Comparison of ENCODE assay signal across 8 mouse cellular contexts in genomic region chr17:21384057-21384411, GRCm38 (mm10). TPM values are rescaled to one million over a fixed set of nuclear protein-coding genes. Genes with fewer than 3 reads are reported as not detected.
DNase-seq lines count a peak whose midpoint lies in the region; ATAC-seq and TF ChIP-seq lines count a peak whose summit lies in the region.

No protein-coding gene starts in this region.

- no peaks in the 10 kb centered on the region for H3K27me3 ChIP-seq in kidney, postnatal 0 days (ENCODE audit: insufficient read depth, low read length)
- no peaks in the 10 kb centered on the region for H3K27me3 ChIP-seq in hindbrain, embryonic 14.5 days (ENCODE audit: control insufficient read depth, insufficient read depth, low read length)

- no peak for TF ChIP-seq CTCF in kidney, postnatal 0 days (IDR thresholded peaks at IDR 0.05; ENCODE audit: low read depth)
- no peak for TF ChIP-seq CTCF in brain, embryonic 14.5 days (IDR thresholded peaks at IDR 0.05; ENCODE audit: borderline replicate concordance, extremely low read depth, insufficient read depth, insufficient read length)

- 0 out of 2 replicates have a peak overlapping the region, but pooled peaks have one; percentile 50 for H3K27ac ChIP-seq in kidney, postnatal 0 days
- H3K27ac ChIP-seq in hindbrain, embryonic 14.5 days, result no peak overlapping the region

- H3K9me3 ChIP-seq in kidney, postnatal 0 days (replicated peaks; ENCODE audit: low read length), result no peaks in the 10 kb centered on the region
- no peaks in the 10 kb centered on the region for H3K9me3 ChIP-seq in hindbrain, embryonic 14.5 days (ENCODE audit: control insufficient read depth, low read length)

- H3K36me3 ChIP-seq in kidney, postnatal 0 days (ENCODE audit: insufficient read depth, low read length), result no peaks in the 10 kb centered on the region
- H3K36me3 ChIP-seq in hindbrain, embryonic 14.5 days (replicated peaks; ENCODE audit: control insufficient read depth, insufficient read depth), result no peaks in the 10 kb centered on the region

- DNase-seq in kidney, postnatal 0 days (ENCODE audit: low spot score), result peak; percentile 41
- no peak for DNase-seq in kidney, postnatal 4 days
- DNase-seq in brain, embryonic 14.5 days (ENCODE audit: low read depth), result peak; percentile 0
- DNase-seq in hindbrain, embryonic 14.5 days (ENCODE audit: low spot score), result no peak
- no peak for DNase-seq in cerebellum, adult 11-12 months
- DNase-seq in T-cell, adult 2 months (ENCODE audit: low spot score), result no peak
- DNase-seq in gastrocnemius, postnatal 4 days (ENCODE audit: low spot score in 2 of 2), result no peak

- ATAC-seq in kidney, postnatal 0 days (replicated peaks; ENCODE audit: low FRiP score, low read depth), result no peak; the same call in 1 of the 2 replicates
- ATAC-seq in hindbrain, embryonic 14.5 days (ENCODE audit: low FRiP score), result no peak
- peak; percentile 45 for ATAC-seq in megakaryocyte, adult 5-6 weeks (ENCODE audit: poor library complexity, severe bottlenecking)

- peak overlapping the region; percentile 41 for H3K4me3 ChIP-seq in kidney, postnatal 0 days (replicated peaks; ENCODE audit: low read depth, low read length)
- peak overlapping the region; percentile 47 for H3K4me3 ChIP-seq in hindbrain, embryonic 14.5 days (replicated peaks; ENCODE audit: low read length)

- peak overlapping the region; percentile 60 for H3K9ac ChIP-seq in kidney, postnatal 0 days (ENCODE audit: low read depth, low read length)
- H3K9ac ChIP-seq in hindbrain, embryonic 14.5 days, result peak overlapping the region; percentile 46; the same call in 1 of the 2 replicates

- no peak for TF ChIP-seq POLR2A in brain, embryonic 14.5 days (IDR thresholded peaks at IDR 0.05; ENCODE audit: borderline replicate concordance, extremely low read depth, insufficient read depth, insufficient read length, poor library complexity, severe bottlenecking)

- peak overlapping the region; percentile 88 for H3K4me2 ChIP-seq in kidney, postnatal 0 days (ENCODE audit: low read length)
- peak overlapping the region; percentile 76 for H3K4me2 ChIP-seq in hindbrain, embryonic 14.5 days (replicated peaks)

- WGBS in kidney, postnatal 0 days, result 17% methylated on average over 8 of the region's 8 CpGs
- WGBS in hindbrain, embryonic 14.5 days, result 17% methylated on average over 8 of the region's 8 CpGs

- peaks cover 5% of the 10 kb centered on the region for H3K4me1 ChIP-seq in kidney, postnatal 0 days (replicated peaks; ENCODE audit: insufficient read depth, low read length)
- H3K4me1 ChIP-seq in hindbrain, embryonic 14.5 days (replicated peaks; ENCODE audit: control insufficient read depth, insufficient read depth, low read length), result no peaks in the 10 kb centered on the region

RNA-seq across cellular contexts. Expression of gene Zfp677, which starts 0.5 kb away (rescaled TPM):
- 3.5 and 4.2 TPM in 2 replicates for polyA plus RNA-seq in kidney, postnatal 0 days (2015; fragmentation: Nextera tagmentation; extraction: Ambion mirVana)
- 2.3 and 2.4 TPM in 2 replicates for polyA plus RNA-seq in brain, embryonic 14.5 days (2012; rRNA removed)
- polyA plus RNA-seq in hindbrain, embryonic 14.5 days (2014; fragmentation: Nextera tagmentation; extraction: Ambion mirVana), result 6.8 and 7.0 TPM in 2 replicates
- 9.8 and 11.1 TPM in 2 replicates for total RNA-seq in megakaryocyte, adult 5-6 weeks (2015)
- 9.4 and 11.1 TPM in 2 replicates for total RNA-seq in megakaryocyte, adult 5-6 weeks (2017)
- 1 to 10 TPM in 1 of 2 experiments, under 1 TPM in 1; 0.88 to 1.1 TPM for total RNA-seq in gastrocnemius, postnatal 4 days (2021)

RNA-seq across cellular contexts. Expression of gene Zfp54, which starts 39.0 kb away (rescaled TPM):
- 6.6 and 6.8 TPM in 2 replicates for polyA plus RNA-seq in kidney, postnatal 0 days (2015; fragmentation: Nextera tagmentation; extraction: Ambion mirVana)
- polyA plus RNA-seq in brain, embryonic 14.5 days (2012; rRNA removed), result 2.3 TPM in 2 replicates
- 5.6 and 6.3 TPM in 2 replicates for polyA plus RNA-seq in hindbrain, embryonic 14.5 days (2014; fragmentation: Nextera tagmentation; extraction: Ambion mirVana)
- 4.1 and 7.1 TPM in 2 replicates for total RNA-seq in megakaryocyte, adult 5-6 weeks (2015)
- total RNA-seq in megakaryocyte, adult 5-6 weeks (2017), result 10.1 and 10.4 TPM in 2 replicates
- total RNA-seq in gastrocnemius, postnatal 4 days (2021), result 1 to 10 TPM in 1 of 2 experiments, under 1 TPM in 1; 0.91 to 1.1 TPM

Comparison
In these comparisons a context has a peak if more than half of its experiments do, and no peak if none do; other contexts are left out.
1. DNase-seq: peak in kidney, postnatal 0 days (single experiment) and brain, embryonic 14.5 days (single experiment); none in kidney, postnatal 4 days (0 of 2), hindbrain, embryonic 14.5 days (single experiment), cerebellum, adult 11-12 months (single experiment), T-cell, adult 2 months (single experiment) and gastrocnemius, postnatal 4 days (0 of 2).